Mouse (Mus musculus): ENCODE results near the gene Srp14.

DNA sequence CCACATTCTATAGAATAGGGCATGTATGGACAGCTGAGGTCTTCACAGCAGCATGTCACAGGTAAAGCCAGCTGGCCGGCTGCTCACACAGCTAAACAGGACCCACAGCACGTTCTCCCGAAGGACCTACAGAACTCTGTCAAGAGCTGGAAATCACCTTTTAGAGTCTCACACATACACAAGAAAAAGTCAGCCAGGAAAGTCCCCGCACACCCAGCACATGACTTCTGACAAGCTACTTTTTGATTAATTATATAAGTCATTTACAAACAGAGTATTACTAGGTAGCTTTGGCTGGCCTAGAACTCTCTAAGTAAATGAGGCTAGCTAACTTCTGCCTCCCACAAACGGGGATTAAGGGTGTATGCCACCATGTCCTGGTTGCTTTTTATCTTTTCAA lies 47.0 kb upstream of the Srp14 start:
- TF ChIP-seq POLR2A (IDR thresholded peaks at IDR 0.05; ENCODE audit: borderline replicate concordance, insufficient read depth, low read length), result no peak
- no peak for TF ChIP-seq CTCF (IDR thresholded peaks at IDR 0.05; ENCODE audit: borderline replicate concordance, insufficient read depth, low read depth, low read length)

Measured in cerebellum, adult 2 months (tissue).